Mouse (Mus musculus): Measurements from ENCODE around the gene Tmem186. TPM values are rescaled to one million over a fixed set of nuclear protein-coding genes. Genes with fewer than 3 reads are reported as not detected.

Tmem186 gene
- 11.1 and 11.8 TPM in 2 replicates for polyA plus RNA-seq (2015; fragmentation: Nextera tagmentation; extraction: Ambion mirVana)

DNA sequence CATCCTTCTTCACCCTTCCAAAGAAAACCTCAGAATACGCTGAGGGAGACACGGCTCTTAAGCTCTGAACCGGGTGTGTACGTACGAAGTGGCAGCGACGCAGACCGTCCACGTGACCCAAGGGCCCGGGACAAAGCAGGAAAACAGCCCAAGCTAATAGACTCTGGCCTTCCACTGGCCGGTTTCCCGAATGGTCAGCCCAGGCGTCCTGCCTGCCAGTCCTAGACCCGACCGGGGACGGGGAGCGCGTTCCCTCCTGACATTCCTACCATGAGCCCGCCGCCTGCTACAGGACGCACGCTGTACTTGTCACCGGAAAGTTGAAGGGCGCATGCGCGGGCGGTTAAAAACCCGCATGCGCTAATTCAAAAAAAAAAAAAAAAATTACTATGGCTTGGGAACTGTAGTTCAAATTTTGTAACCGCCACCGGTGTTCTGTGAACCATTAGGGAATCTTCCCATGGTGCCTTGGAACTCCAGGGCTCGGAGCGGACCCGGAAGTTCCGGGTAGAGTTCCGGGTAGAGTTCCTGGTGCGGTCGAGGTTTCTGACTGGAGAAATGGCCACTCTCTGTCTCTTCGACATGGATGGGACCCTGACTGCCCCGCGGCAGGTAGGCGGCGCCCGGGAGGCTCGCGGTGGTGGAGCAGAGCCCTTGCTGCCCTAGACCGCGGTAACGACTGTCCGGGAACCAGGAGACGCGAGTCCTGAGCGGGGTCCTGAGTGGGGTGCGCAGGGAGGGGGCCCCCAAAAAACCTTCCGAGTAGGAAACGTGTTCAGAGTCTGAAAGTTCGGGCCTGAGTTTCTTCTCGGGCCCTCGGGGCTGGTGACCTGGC lies at the start of gene Tmem186, which contains the start of gene Pmm2:
TSS of gene Tmem186 (minus strand) at position 496 of the 835 bp plus-strand sequence.
TSS of gene Pmm2 (plus strand) at position 458 of the 835 bp plus-strand sequence.
- peak within 1 kb of the TSS; percentile 81 for H3K4me3 ChIP-seq (ENCODE audit: low read depth, low read length)

GRCm38 (mm10) chr16:8686871-8687535 lies 49.5 kb upstream of the Tmem186 start:
- WGBS, result 58% methylated on average over 11 of the region's 11 CpGs
- Histone ChIP-seq H3K27ac (replicated peaks) (peak overlapping the region; percentile 18), H3K4me3 (ENCODE audit: low read depth, low read length) (no peak overlapping the region), H3K9ac (ENCODE audit: low read length) (no peak overlapping the region; the same call in 1 of the 2 replicates), H3K4me2 (replicated peaks; ENCODE audit: low read depth) (no peak overlapping the region), H3K27me3 (ENCODE audit: control insufficient read depth, insufficient read depth, low read length) (no peaks in the 10 kb centered on the region), H3K36me3 (ENCODE audit: control insufficient read depth, insufficient read depth, low read length) (peaks cover 15% of the 10 kb centered on the region), H3K4me1 (replicated peaks; ENCODE audit: control insufficient read depth, insufficient read depth) (no peaks in the 10 kb centered on the region), H3K9me3 (ENCODE audit: control insufficient read depth, low read length) (no peaks in the 10 kb centered on the region)
- TF ChIP-seq CTCF (IDR thresholded peaks at IDR 0.05; ENCODE audit: low read depth), result no peak
- peak; percentile 72 for ATAC-seq (ENCODE audit: low FRiP score, low TSS enrichment)
- DNase-seq (ENCODE audit: low spot score), result peak; percentile 57

More for the DNA sequence above, at the start of gene Tmem186, which contains the start of gene Pmm2:
- DNase-seq (ENCODE audit: low spot score), result peak; percentile 87
- Histone ChIP-seq H3K36me3 (ENCODE audit: control insufficient read depth, insufficient read depth, low read length) (no peaks in the 10 kb centered on the region), H3K4me1 (replicated peaks; ENCODE audit: control insufficient read depth, insufficient read depth) (no peaks in the 10 kb centered on the region), H3K9ac (ENCODE audit: low read length) (peak within 1 kb of the TSS; percentile 88), H3K9me3 (ENCODE audit: control insufficient read depth, low read length) (no peaks in the 10 kb centered on the region), H3K27ac (replicated peaks) (peak within 1 kb of the TSS; percentile 96), H3K4me2 (replicated peaks; ENCODE audit: low read depth) (peak within 1 kb of the TSS; percentile 90), H3K27me3 (ENCODE audit: control insufficient read depth, insufficient read depth, low read length) (no peaks in the 10 kb centered on the region)
- peak; percentile 48 for TF ChIP-seq CTCF (IDR thresholded peaks at IDR 0.05; ENCODE audit: low read depth)
- no peak for TF ChIP-seq EP300 (optimal IDR thresholded peaks at IDR 0.05)
- ATAC-seq (ENCODE audit: low FRiP score, low TSS enrichment), result peak; percentile 94
- under 1% methylated on average over 52 of the region's 59 CpGs for WGBS

DNA sequence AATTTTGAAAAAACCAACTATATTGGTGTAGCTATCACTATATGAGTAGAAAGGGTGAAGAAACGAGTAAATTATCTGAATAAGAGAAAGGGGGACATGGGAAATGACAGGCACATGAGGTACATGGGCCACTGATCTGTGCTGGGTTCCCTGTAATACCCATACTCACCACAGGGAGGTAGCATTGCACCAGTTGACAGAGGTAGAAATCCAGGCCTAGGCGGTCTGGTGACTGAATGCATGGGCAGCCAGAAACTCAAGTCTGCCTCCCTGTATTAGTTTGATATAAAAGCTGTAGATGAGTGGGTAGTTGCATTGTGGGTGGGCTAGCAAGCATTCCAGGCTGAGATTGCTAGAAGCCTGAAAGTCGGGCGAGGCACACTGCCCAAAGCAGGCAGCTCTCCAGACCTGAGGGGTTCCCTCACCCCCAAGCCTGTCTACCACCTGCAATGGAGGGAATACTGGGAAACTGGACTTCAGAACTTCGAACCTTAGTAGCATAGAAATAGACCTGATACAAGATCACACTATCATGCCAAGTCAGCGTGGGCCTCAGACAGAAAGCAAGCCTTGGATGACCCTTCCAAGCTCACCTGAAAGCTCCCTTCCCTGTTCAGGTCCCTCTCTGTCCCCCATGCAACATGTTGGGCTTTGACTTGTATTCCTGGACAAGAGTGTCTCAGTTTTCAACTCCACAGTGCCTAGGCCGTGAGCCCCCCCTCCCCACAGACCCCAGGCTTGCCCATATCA lies 48.8 kb upstream of the Tmem186 start:
- no peak overlapping the region; the same call in 1 of the 2 replicates for H3K9ac ChIP-seq (ENCODE audit: low read length)
- no peak overlapping the region for H3K4me3 ChIP-seq (ENCODE audit: low read depth, low read length)
- H3K36me3 ChIP-seq (ENCODE audit: control insufficient read depth, insufficient read depth, low read length), result peaks cover 9% of the 10 kb centered on the region; the same call in 1 of the 2 replicates
- no peak overlapping the region for H3K4me2 ChIP-seq (replicated peaks; ENCODE audit: low read depth)
- H3K27ac ChIP-seq (replicated peaks), result peak overlapping the region; percentile 18; the same call in 1 of the 2 replicates
- DNase-seq (ENCODE audit: low spot score), result peak; percentile 77
- 60% methylated on average over 7 of the region's 7 CpGs for whole genome bisulfite sequencing
- peak; percentile 71 for ATAC-seq (ENCODE audit: low FRiP score, low TSS enrichment)
- H3K9me3 ChIP-seq (ENCODE audit: control insufficient read depth, low read length), result no peaks in the 10 kb centered on the region
- no peaks in the 10 kb centered on the region for H3K4me1 ChIP-seq (replicated peaks; ENCODE audit: control insufficient read depth, insufficient read depth)
- H3K27me3 ChIP-seq (ENCODE audit: control insufficient read depth, insufficient read depth, low read length), result no peaks in the 10 kb centered on the region
- TF ChIP-seq CTCF (IDR thresholded peaks at IDR 0.05; ENCODE audit: low read depth), result peak; percentile 95
- no peak for TF ChIP-seq EP300 (optimal IDR thresholded peaks at IDR 0.05)

GRCm38 (mm10) chr16:8685087-8685486 lies 47.6 kb upstream of the Tmem186 start:
- no peak for ATAC-seq (ENCODE audit: low FRiP score, low TSS enrichment)
- Histone ChIP-seq H3K36me3 (ENCODE audit: control insufficient read depth, insufficient read depth, low read length) (no peaks in the 10 kb centered on the region; the same call in 1 of the 2 replicates), H3K9me3 (ENCODE audit: control insufficient read depth, low read length) (no peaks in the 10 kb centered on the region), H3K27me3 (ENCODE audit: control insufficient read depth, insufficient read depth, low read length) (no peaks in the 10 kb centered on the region), H3K4me2 (replicated peaks; ENCODE audit: low read depth) (no peak overlapping the region), H3K4me1 (replicated peaks; ENCODE audit: control insufficient read depth, insufficient read depth) (no peaks in the 10 kb centered on the region), H3K4me3 (ENCODE audit: low read depth, low read length) (no peak overlapping the region), H3K9ac (ENCODE audit: low read length) (no peak overlapping the region), H3K27ac (replicated peaks) (no peak overlapping the region)
- TF ChIP-seq CTCF (IDR thresholded peaks at IDR 0.05; ENCODE audit: low read depth), result no peak
- no peak for TF ChIP-seq EP300 (optimal IDR thresholded peaks at IDR 0.05)
- no peak for DNase-seq (ENCODE audit: low spot score)
- 35% methylated on average over 4 of the region's 4 CpGs for WGBS

GRCm38 (mm10) chr16:8680470-8680869 lies 43.0 kb upstream of the Tmem186 start, which contains the start of gene Gm5767:
Gene Gm5767 (plus strand): TSS chr16:8680770.
- WGBS, result 80% methylated on average over 5 of the region's 5 CpGs
- no peak for TF ChIP-seq CTCF (IDR thresholded peaks at IDR 0.05; ENCODE audit: low read depth)
- ATAC-seq (ENCODE audit: low FRiP score, low TSS enrichment) (no peak), DNase-seq (ENCODE audit: low spot score) (no peak)
- H3K4me2 ChIP-seq (replicated peaks; ENCODE audit: low read depth), result no peak within 1 kb of the TSS
- no peaks in the 10 kb centered on the region for H3K27me3 ChIP-seq (ENCODE audit: control insufficient read depth, insufficient read depth, low read length)
- H3K36me3 ChIP-seq (ENCODE audit: control insufficient read depth, insufficient read depth, low read length), result no peaks in the 10 kb centered on the region
- no peak within 1 kb of the TSS for H3K4me3 ChIP-seq (ENCODE audit: low read depth, low read length)
- no peaks in the 10 kb centered on the region for H3K4me1 ChIP-seq (replicated peaks; ENCODE audit: control insufficient read depth, insufficient read depth)
- H3K9me3 ChIP-seq (ENCODE audit: control insufficient read depth, low read length), result no peaks in the 10 kb centered on the region
- no peak within 1 kb of the TSS for H3K27ac ChIP-seq (replicated peaks)
- H3K9ac ChIP-seq (ENCODE audit: low read length), result no peak within 1 kb of the TSS
